Mouse (Mus musculus): Measurements from ENCODE around the gene Tmem158.

GRCm38 (mm10) chr9:123304917-123305316 lies 44.4 kb upstream of the Tmem158 start:
- TF ChIP-seq CTCF (conservative IDR thresholded peaks at IDR 0.05; ENCODE audit: low read length) (no peak), NANOG (IDR thresholded peaks at IDR 0.05; ENCODE audit: borderline replicate concordance, low read length) (no peak)

All from E14TG2a.4 (cell line).